Mouse (Mus musculus) neural tube, embryonic 15.5 days (tissue): ENCODE data around the gene Lrrn3. TPM values are rescaled to one million over a fixed set of nuclear protein-coding genes. Genes with fewer than 3 reads are reported as not detected.

Experiments used
- ATAC-seq: fragments of 200-750 bp; cut with Nextera tagmentation; 2 replicates; pipeline ENCODE4 v1.8.0; 2017; ENCODE audit warnings: mild to moderate bottlenecking, moderate TSS enrichment, moderate library complexity; ENCODE audit not compliant: low FRiP score
- H3K27ac ChIP-seq: fragments of 300-500 bp; sonication (generic); replicated peaks from 2 replicates; pipeline ENCODE4 v1.5.1; 2015; ENCODE audit warnings: mild to moderate bottlenecking, inconsistent platforms
- H3K27me3 ChIP-seq: fragments of 300-500 bp; sonication (generic); replicated peaks from 2 replicates; pipeline ENCODE4 v1.6.1; 2015; ENCODE audit warnings: inconsistent platforms
- H3K36me3 ChIP-seq: fragments of 300-500 bp; sonication (generic); 2 replicates; pipeline ENCODE4 v1.6.1; 2015; ENCODE audit warnings: inconsistent platforms
- H3K4me1 ChIP-seq: fragments of 300-500 bp; sonication (generic); 2 replicates; pipeline ENCODE4 v1.6.1; 2015; ENCODE audit warnings: inconsistent platforms
- H3K4me2 ChIP-seq: fragments of 300-500 bp; sonication (generic); 2 replicates; pipeline ENCODE4 v1.6.1; 2015; ENCODE audit warnings: inconsistent platforms, mild to moderate bottlenecking, moderate library complexity
- H3K4me3 ChIP-seq: fragments of 300-500 bp; sonication (generic); replicated peaks from 2 replicates; pipeline ENCODE4 v1.5.1; 2015; ENCODE audit warnings: mild to moderate bottlenecking, inconsistent platforms
- H3K9ac ChIP-seq: fragments of 300-500 bp; sonication (generic); replicated peaks from 2 replicates; pipeline ENCODE4 v1.6.1; 2015; ENCODE audit warnings: mild to moderate bottlenecking, inconsistent platforms
- H3K9me3 ChIP-seq: fragments of 300-500 bp; sonication (generic); replicated peaks from 2 replicates; pipeline ENCODE4 v1.6.1; 2016; ENCODE audit warnings: inconsistent platforms
- WGBS: fragments of 180-500 bp; shearing (Covaris S2); methylation state at CpG from one replicate; pipeline ENCODE4 v1.1.7; 2015; ENCODE audit warnings: mixed read lengths; 5-methylcytosine and 5-hydroxymethylcytosine counted together
- polyA plus RNA-seq: library from polyadenylated mRNA; unstranded; fragments of >200 nt; fragmentation: Nextera tagmentation; extraction: Ambion mirVana; gene quantifications from 2 replicates; pipeline ENCODE4 v1.2.1, GENCODE M21; 2015

The Lrrn3 gene
- polyA plus RNA-seq, 1 experiment from 2014 or later = 82.9 TPM

DNA sequence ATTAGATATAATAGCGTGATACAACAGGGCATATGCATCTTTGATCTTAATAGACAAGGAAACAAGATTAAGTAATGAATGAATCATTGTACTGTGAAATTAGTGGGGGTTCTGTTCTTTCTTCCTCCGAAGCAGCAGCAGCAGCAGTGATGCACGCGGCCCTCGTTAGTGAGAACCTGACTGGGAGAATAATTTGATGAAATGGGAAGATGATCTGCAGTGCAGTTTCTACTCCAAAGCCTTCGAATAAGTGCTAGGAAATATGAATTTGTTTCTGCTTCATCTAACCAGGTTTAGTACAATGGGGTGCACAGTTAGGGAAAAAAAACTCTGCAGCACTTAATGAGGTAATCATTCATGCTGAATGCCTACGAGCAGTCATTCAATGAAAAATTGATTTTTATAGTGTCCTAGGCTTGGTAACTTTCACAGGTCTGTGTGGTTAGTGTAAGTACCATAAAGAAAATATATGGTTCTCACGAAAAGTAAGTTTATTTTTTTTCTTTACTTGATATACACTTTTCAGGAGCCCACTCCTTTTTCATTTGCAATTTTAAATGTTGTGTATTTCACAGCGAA, 61.0 kb downstream of the Lrrn3 start:
- Histone ChIP-seq H3K9ac (no peak overlapping the region), H3K27ac (no peak overlapping the region)

DNA sequence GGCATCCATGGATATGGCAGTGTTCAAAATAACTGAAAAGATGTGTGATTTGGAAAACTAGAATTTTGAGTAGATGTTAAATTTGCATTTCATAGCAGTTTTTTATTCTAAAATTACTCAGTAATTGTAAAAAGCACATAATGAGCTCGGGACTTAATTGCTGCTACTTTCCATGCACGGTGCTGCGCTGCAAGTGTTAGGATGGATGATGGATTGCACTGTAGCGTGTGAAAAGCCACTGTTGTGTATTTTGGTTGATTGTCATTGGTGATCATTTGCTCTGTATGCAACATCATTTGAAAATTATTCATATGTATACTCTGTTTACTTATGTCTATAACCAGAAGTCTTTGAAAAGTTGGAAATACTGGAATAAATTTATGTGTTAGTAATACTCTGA, 68.3 kb downstream of the Lrrn3 start:
- H3K27me3 ChIP-seq = no peaks in the 10 kb centered on the region
- no peaks in the 10 kb centered on the region for H3K4me1 ChIP-seq
- no peak overlapping the region for H3K27ac ChIP-seq
- no peak overlapping the region for H3K4me2 ChIP-seq
- 73% methylated on average over 4 of the region's 4 CpGs for WGBS
- no peak overlapping the region for H3K4me3 ChIP-seq
- no peak overlapping the region for H3K9ac ChIP-seq
- no peaks in the 10 kb centered on the region for H3K36me3 ChIP-seq
- ATAC-seq = no peak
- no peaks in the 10 kb centered on the region for H3K9me3 ChIP-seq

More for the DNA sequence above, 61.0 kb downstream of the Lrrn3 start:
- no peak overlapping the region for H3K4me2 ChIP-seq
- no peaks in the 10 kb centered on the region; the same call in 1 of the 2 replicates for H3K4me1 ChIP-seq
- no peaks in the 10 kb centered on the region for H3K9me3 ChIP-seq
- H3K36me3 ChIP-seq = no peaks in the 10 kb centered on the region
- no peak overlapping the region for H3K4me3 ChIP-seq
- WGBS = 50% methylated on average over 9 of the region's 9 CpGs
- peak; percentile 31; the same call in 1 of the 2 replicates for ATAC-seq
- no peaks in the 10 kb centered on the region for H3K27me3 ChIP-seq

DNA sequence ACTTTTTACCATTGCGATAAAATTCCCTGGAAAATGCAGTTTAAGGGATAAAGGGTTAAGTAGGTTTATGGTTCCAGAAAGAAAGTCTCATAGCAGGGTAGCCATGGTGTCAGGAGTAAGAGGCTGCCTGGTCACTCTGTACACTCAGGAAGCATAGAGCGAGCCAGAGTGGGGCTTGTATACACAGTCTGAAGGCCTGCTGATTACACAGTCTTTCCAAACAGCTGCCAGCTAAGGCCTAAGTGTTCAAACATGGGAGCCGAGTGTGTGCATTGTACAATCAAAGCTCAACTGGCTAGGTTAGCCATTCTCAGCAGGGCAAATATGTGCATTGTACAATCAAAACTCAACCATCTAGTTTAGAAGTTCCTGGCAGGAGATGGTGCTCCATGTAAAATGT, 69.1 kb downstream of the Lrrn3 start:
- H3K4me2 ChIP-seq = no peak overlapping the region
- H3K27me3 ChIP-seq = no peaks in the 10 kb centered on the region
- H3K4me1 ChIP-seq = no peaks in the 10 kb centered on the region
- H3K9ac ChIP-seq = no peak overlapping the region
- no peak for ATAC-seq
- no peak overlapping the region for H3K4me3 ChIP-seq
- H3K36me3 ChIP-seq = no peaks in the 10 kb centered on the region
- WGBS = 70% methylated on average over 3 of the region's 3 CpGs
- no peak overlapping the region for H3K27ac ChIP-seq
- no peaks in the 10 kb centered on the region for H3K9me3 ChIP-seq

DNA sequence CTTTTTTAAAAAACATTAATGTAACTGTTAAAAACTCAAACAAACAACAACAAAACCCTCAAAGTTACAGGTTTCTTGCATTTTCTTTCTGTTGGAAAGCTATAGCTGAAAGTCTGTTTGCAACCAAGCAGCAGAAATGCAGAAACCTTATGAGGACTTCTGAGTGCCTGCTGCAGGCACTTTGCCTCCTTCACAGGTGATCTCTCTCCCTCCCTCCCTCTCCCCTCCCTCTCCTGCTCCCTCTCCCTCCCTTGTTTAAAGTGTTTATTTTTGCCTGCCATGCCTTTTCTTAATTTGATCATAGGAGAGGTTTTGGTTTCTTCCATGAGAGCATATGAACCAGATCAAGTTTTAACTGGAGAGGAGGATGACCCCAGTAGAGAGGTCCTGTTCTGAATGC, 69.6 kb downstream of the Lrrn3 start:
- H3K4me2 ChIP-seq = no peak overlapping the region
- ATAC-seq = no peak
- no peaks in the 10 kb centered on the region for H3K4me1 ChIP-seq
- H3K9me3 ChIP-seq = no peaks in the 10 kb centered on the region
- H3K27me3 ChIP-seq = no peaks in the 10 kb centered on the region
- no peak overlapping the region for H3K4me3 ChIP-seq
- no peak overlapping the region for H3K27ac ChIP-seq
- no peak overlapping the region for H3K9ac ChIP-seq
- no peaks in the 10 kb centered on the region for H3K36me3 ChIP-seq

DNA sequence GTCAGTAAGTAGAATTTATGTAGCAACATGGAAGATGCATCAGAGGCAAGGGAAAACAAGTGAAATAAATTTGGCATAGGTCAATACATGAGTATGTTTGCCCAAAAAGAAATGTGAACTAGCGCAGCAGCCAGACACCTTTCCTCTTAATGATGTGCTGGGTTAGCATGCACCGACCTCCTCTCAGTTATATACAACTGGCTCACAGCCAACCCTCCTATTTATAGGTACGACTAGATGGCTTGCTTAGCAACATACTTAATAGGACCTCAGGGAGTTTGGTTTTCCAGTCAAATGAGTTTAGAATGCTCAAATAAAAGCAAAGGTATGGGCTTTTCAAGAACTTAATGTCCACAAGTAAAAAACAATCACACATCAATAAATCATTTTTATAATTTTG, 76.8 kb downstream of the Lrrn3 start:
- ATAC-seq = no peak
- Histone ChIP-seq H3K9ac (no peak overlapping the region), H3K4me1 (0 out of 2 replicates have a peak, but pooled peaks cover 3% of the 10 kb centered on the region), H3K27ac (no peak overlapping the region), H3K4me3 (no peak overlapping the region), H3K9me3 (no peaks in the 10 kb centered on the region), H3K27me3 (no peaks in the 10 kb centered on the region), H3K36me3 (no peaks in the 10 kb centered on the region), H3K4me2 (no peak overlapping the region)
- 29% methylated on average over 3 of the region's 3 CpGs for WGBS

DNA sequence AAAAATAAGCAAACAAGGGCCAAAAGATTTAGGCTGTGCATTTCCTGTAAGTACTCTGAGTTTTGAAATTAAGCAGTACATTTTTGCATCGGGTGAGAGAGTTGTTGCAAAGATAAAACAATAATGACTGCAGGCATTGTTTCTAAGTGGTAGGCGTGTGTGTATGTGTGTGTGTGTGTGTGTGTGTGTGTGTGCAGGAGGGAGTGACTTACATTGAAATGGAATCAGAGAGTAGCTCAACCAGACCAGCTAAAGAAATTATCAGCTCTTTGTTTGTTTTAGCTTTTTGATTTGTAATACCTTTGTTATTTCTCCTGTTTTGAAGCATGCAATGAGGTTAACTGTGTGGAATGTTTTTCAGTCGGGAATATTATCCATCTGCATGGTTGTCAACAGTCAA, 84.3 kb downstream of the Lrrn3 start:
- no peaks in the 10 kb centered on the region for H3K9me3 ChIP-seq
- no peaks in the 10 kb centered on the region for H3K27me3 ChIP-seq
- no peak overlapping the region for H3K4me3 ChIP-seq
- no peak overlapping the region for H3K9ac ChIP-seq
- no peak overlapping the region for H3K4me2 ChIP-seq
- no peak overlapping the region for H3K27ac ChIP-seq
- WGBS = 73% methylated on average over 3 of the region's 3 CpGs
- no peak for ATAC-seq
- no peaks in the 10 kb centered on the region for H3K36me3 ChIP-seq
- no peaks in the 10 kb centered on the region for H3K4me1 ChIP-seq
